Mouse (Mus musculus) lung, postnatal 36 days (tissue): ENCODE data around the gene Dnaic1.

ENCODE experiments used
- DNase-seq: peaks from one replicate; pipeline ENCODE4 v3.0.0; 2022; ENCODE audit warnings: mixed read lengths

Dnaic1 gene

DNA sequence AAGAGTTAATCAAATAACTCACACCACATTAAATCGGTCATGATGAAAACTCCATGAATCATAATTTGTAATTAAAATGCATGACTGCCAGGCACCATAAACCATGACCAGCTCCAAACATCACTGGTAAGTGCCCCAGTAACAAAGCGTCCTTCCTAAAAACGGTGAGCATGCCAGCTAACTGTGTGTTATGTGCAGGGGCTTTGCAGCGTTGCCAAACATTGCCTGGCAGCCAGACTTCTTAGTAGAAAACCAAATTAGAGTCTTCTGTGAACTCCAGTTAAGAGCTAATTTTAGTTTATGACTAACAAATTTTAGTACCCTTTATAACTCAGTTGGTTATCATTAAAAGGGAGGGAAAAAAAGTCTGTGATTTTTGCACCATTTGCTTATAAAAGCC is 3.9 kb downstream of the Dnaic1 start:
- no peak for DNase-seq

DNA sequence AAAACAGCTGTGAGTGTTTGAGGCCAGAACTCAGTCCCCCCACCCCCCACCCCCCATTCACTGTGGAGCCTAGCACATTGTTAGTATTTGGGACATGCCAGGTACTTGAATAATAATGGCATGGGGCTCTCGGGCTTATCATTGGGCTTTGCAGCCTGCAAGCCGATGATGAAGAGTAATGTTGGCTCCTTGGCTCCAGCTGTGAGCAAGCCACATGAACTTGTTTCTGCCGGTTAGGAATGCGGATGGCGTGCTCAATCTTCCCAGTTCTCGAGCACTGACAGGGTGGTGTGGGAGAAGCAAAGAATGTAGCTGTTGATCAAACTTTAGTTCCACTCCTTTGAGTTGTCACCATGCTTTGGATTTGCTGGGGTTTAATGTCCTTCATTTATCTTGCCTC is 6.3 kb downstream of the Dnaic1 start:
- DNase-seq: no peak

DNA sequence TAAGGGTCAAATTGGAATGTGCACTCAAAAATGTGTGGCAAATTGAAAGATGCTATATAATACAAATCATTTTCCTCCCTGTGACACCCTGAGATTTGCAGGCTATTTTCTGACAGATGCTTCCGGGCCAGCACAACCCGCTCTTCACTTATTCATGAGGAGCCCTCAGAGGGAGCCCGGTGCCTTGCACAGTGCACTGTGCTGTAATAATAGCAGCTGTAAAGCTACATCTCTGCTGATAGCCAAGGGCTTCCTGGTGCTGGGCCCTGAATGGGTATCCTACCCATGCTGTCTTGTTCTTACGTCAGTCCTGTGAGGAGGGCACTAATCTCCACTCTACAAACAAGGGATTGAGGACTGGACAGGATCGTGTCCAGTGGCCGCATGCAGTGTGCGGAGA is 13.8 kb downstream of the Dnaic1 start:
- DNase-seq: no peak

DNA sequence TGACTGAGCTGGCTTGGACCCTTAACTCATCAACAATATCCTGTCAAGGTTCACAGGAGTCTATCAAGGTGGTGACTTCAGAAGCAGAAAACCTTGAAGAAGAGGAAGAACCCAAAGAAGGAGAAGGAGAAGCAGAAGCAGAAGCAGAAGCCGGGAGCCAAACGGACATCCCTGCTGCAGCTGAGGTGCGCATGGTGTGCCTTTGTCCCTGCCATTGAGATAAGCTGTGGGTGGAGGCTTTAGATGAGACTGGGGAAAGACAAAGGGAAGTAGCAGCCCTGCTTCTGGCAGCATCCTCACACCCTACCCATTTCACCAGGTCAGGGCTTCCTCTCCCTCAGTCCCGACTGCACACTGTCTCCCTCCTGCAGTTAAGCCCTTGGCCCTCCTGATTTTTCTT is 33.2 kb downstream of the Dnaic1 start:
- no peak for DNase-seq

DNA sequence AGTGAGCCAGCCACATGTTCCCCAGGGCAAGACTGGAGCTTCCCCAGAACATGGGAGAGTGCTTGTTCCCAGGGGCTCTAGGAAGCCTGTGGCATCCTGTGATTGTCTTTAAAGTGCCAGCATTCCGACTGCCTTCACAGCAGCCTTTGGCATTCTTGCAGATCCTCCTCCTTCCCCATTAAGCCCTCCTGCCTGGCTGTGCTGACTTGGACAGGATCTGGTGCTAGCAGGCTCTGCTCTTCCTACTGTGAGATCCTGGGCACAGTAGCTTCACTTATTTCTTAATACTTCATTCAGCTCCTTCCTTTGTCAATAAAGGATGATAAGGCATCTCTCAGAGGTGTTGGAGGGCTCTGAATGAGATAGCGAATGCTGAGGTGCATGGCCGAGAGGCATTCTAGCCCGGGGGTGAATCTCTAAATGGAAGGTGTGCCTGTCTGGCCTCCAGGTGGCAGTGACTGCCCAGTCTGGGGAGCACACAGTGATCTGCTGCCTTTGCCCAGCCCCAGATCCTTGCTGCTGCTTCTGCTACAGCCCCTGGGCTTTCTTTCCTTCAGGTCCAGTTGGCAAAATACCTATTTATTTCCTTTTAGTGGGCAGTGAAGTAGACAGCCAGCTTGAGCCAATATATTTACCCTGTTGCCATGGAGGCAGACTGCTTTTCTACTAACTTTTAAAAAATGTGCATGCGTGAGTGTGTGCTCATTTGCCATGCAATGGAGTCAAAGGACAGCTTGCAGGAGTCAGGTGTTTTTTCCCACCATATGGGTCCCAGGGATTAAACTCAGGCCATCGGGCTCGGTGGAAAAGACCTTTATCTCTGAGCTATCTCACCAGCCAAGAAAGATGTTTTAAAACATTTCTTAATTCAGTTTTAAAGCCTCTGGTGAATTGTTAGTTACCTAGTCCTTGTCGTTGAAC is 35.2 kb downstream of the Dnaic1 start:
- no peak for DNase-seq

DNA sequence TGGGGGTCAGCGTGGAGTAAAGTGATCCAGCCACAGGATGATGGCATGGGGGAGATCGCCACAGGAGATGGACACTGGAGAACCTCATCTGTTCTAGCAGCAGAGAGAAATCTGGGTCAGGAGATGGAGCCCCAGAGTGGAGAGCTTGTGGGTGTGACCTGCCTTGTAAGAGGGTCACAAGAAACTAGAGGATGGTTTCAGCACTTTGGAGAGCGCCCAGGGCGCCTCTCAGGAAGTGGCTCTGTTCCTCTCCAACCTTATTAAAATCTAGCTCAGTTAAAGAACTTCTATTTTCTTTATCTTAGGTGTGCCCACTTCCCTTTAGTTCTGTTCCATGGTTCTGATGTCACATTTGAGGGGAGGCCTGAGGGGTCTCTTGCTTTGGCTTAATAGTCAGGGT is 37.2 kb downstream of the Dnaic1 start:
- peak; percentile 76 for DNase-seq

DNA sequence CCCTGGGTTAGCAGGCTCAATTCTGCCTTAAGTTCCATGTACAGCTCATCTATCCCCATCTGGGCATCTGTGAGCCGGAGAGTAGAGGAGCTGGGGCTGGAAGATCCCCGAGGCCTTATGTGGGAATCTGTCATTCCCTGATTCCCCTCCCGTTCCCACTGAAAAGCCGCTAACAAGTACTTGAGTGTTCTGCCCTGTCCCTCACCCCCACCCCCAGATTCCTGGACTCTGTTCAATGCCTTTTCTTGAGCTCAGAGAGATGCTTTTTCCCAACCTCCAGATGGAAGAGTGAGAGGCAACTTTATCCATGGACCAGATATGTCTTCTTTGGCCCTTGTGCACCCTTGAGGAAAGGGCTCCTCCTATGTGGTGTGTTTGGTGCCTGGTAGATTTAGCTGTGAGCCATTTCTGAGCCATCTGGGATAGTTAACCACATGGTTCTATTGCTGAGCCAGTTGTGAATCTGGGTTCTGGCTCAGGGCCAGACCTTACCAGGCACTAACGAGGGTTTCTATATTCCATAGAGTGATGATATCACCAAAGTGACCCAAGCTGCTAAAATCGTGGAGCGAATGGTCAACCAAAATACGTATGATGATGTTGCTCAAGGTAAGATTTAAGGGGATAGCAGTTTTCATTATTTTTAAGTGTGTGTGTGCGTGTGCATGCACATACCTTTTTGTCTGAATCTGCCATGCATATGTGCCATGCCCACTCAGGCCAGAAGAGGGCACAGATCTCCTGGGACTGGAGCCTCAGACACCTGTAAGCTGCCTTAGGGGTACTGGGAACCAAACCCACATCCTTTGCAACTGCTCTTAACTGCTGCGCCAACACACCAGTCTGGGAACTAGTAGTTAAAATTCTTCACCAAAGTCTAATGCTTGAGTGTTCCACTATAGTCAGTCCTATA is 40.4 kb downstream of the Dnaic1 start:
- DNase-seq: peak; percentile 24

DNA sequence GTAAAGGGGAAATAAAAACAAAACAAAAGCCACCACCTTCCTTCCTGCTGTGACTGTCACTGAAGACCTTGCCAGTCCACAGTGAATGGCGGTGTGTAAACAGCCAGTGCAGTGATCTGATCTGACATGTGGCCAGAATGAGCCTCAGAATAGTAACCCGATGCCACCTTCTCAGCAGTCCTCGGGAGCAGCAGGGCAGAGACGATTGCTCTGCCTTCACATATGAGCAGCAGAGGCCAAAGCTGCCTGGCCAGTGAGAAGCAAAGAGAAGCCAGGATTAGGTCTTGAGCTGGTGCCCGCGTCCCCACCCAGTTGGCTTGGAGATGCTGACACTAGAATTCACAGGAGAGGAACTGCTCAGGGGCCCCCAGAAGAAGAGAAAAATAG is 41.0 kb downstream of the Dnaic1 start:
- peak; percentile 60 for DNase-seq

DNA sequence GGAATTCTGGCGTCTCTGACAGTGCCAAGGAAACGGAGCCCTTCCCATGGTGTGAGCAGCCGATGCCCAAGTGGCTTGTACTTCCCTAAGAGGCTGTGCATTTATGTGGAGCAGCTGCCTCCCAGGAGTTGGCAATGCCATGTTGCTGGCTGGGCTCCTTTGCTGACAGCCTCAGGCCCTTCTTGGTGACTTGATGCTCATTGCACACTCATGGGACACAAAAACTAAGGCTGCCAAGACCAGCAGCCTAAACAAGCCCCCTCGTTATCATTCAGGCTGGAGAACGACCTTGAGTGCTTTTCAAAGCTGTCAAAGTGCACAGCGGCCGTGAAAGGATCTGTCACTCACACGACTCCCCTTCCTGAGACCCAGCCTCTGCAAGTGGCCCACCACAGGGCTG is 42.6 kb downstream of the Dnaic1 start:
- no peak for DNase-seq

DNA sequence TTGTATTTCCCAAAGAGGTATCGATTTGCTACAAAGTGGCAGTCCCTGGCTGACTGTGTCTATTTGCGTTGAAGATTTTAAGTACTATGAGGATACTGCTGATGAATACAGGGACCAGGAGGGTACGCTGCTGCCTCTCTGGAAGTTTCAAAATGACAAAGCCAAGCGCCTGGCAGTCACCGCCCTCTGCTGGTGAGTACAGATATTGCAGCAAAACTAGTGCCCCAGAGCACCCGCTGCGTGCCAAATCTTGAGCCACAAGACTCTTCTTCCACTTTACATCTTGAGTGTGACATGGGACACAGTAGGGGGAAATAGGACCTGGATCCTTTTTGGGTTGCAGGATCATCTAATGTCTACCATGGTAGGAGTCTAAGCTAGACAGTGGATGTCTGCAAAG is 44.6 kb downstream of the Dnaic1 start:
- peak; percentile 88 for DNase-seq

DNA sequence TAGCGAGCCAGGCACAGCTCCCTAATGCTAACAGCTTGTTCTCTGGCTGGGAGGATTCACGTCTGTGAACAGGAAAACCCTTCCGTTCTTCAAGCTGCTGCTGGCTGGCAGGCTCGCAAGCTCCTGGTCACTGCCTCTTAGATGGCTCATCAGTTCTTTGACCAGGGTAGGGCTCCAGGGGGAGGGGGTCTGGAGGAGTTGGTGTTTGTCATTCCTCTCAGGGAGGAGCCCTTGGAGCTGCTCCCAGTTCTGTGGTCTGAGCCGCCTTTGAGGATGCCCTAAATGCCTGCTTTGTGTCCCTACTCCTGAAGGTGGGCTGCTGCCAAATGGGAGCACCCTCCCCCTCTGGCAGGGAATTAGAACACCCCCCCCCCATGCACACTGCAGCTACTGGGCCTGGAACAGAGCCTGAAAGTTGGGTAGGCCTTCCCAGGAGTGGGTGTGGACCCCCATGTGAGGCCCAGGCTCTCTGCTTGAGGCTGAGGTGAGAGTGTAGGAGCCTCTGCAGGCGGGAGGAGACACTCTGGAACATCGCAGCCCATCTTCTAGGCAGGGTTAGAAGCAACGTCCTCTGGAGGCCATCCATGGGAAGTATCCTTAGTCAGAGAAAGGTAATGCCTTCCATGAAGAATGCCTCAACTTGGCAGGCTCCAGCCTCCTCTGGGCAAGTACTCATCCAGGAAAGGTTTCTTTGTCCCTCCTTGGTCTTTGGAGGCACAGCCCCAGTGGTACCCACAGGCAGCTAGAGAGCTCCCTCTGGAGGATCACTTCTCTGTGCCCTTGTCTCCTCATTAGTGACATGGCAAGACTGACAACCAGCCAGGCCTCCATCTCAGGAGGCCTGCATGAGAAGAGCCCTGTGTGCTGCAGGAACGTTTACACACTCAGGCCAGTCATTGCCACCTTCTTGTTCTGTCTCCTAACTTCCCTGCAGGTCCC is 46.4 kb downstream of the Dnaic1 start:
- peak; percentile 60 for DNase-seq

DNA sequence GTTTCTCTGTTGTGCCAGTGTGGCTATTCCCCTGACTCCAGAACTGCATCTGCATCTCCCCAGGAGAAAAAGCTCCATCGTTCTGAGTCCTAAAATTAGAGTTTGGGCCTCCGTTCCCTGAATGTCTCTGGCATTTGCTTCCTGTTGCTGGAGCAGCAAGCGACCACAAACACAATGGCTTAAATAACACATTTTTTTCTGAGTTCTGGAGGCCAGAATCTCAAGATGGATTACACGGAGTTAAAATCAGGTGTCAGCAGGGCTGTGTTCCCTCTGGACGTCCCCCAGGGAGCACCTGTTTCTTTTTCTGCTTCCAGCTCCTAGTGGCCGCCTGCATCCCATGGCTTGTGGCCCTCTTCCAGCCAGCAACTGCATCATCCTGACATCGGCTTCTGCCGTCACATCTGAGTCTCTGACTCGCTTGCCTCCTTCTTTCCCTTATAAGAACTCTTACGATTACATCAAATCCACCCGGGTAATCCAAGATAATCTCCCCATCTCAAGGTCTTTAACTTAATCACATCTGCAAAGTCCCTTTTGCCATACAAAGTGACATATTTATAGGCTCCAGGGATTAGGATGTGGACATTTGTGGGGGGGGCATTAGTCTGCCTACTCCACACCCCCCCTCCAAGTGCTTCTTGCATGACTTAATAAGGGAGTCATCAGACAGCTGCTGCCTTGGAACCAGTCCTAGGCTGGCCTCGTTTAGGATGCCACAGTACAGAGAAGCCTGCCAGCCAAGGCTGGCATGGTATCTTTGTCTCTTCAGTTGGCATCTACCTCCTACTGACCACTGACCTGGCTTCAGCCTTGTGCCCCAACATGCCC is 49.6 kb downstream of the Dnaic1 start:
- no peak for DNase-seq

DNA sequence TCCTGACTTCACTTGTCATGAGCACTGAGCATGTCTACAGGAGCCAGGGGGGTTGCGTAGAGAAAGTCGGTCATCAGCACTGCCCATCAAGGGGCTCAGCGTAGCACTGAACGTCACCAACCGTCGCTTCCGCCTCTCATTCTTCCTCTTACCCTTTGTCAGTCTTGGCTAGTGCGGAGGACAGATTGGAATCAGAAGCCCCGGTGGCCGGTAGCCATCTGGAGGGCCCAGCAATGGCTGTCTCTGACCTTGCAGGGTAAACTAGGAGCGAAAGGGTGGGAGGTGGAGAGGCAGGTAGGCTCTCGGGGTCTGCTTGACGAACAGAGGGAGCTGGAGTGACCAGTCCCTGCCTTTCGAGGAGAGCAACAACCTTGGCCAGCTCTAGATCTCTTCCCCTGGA is 52.5 kb downstream of the Dnaic1 start:
- DNase-seq: no peak

DNA sequence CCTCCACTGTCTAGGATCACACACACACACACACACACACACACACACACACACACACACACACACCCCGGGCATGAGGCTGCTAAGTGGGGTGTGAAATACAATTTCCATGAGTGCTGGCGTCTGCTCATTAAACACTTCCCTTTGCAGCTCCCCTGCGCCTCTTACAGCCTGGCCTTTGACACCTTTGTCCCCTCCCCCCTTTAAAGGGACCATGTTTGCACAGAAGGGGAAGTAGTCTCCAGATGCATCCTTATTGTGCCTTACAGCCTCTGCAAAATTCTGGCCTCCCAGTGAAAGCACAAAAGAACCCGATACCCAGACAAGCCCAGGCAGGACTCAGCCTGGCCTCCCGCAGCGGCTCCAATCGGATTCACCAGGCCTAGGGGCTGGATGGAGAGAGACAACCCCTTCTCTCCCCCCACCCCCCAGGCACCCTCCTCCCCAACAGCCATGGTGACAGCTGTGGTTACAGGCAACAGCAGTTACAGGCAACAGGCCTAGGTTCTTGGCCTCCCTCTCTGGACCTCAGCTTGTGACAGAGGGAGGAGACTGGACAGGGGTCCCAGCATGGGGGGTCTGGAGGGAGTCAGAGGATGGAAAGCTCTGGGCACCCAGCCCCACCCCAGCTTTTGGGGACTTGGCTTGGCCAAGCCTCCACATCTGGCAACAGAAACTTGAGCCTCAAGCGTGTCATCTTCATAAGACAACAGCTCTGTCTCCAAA is 58.8 kb downstream of the Dnaic1 start:
- DNase-seq: peak; percentile 47

DNA sequence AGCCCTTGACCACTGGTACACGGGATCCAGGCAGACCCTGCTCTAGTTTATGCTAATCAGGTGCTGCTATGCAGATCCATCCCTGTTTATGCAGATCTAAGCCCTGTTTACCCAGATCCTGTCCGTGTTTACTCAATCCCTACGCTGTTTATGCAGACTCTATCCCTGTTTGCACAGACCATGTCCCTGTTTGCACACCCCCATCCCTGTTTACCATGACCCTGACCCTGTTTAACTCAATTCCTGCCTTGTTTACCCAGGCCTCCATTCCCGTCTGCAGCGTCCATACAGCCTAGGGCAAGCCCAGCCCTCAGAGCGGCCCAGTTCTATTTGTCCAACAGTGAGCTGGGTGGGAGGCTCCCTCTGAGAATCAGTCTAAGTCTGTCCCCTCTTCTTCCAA is 60.6 kb downstream of the Dnaic1 start:
- peak; percentile 22 for DNase-seq

DNA sequence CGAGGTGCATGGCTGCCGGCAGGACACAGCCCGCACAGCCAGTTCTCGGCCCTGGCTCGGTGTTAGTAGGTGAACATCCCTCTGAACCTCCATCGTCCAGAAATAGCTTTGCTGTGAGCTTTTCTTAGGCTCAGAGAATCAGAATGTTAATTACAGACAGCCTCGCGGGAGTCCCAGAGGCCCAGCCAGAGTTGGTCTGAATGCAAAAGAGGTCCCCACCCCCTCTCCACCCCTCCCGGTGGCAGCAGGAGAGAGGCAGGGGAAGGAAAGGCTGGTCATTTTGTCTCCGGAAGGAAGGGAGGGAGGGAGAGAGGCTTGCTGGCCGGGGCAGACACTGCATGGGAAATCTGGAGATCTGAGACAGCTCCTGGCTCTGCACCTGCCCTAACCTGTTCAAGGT is 61.8 kb downstream of the Dnaic1 start:
- DNase-seq: peak; percentile 66

DNA sequence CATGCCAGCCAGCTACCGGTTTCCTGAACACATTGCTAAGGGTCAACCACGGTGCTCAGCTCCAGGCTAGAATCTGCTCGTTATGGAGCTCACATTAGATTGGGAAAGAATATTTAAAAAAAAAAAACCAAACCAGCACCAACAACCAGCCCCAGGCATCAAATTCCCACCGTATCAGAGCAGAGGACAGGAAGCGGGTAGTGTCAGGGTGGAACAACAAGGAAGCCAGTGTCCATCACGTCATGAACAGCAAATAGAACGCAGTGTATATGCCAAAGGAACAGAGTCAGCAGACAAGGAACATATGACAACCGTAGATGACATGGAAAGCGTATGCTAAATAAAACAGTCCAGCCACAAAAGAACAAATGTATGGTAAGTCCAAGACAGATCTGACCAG is 63.4 kb downstream of the Dnaic1 start:
- DNase-seq: peak; percentile 66

DNA sequence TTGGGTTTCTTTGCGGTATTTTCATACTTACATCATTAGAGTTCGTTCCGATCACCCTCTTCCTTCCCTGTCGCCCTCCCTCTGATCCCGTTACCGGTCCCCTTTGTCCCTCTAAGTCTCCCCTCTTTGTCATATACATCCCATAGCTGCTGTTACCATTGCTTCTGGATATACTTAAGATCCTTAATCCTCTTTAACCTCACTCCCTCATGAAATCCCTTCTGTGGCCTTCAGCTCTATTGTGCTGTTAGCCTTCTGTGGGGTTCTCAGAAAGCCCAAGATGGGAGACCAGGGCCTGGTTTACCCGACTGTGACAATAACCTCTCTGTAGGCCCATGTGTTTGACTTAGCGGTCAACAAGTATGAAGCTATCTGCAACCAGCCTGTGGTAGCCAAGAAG is 65.1 kb downstream of the Dnaic1 start:
- no peak for DNase-seq

DNA sequence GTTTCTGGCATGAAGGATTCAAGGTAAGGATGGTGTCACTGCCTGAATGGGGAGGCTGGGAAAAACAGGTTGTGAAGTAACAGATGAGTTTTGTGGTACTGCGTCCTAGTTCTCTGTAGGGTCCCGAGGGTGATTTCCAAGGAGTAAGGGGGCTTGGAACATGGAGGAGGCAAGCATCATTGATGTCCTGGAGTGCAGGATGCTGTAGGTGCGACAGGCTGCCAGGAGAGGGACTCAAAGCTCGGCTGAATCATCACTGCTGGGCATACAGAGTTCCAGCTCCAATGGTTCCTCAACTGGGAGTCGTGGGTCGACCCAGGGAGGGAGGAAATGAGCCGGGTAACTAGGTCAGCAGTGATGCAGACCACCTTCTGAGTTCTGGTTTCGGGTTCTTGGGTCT is 65.6 kb downstream of the Dnaic1 start:
- DNase-seq: no peak

DNA sequence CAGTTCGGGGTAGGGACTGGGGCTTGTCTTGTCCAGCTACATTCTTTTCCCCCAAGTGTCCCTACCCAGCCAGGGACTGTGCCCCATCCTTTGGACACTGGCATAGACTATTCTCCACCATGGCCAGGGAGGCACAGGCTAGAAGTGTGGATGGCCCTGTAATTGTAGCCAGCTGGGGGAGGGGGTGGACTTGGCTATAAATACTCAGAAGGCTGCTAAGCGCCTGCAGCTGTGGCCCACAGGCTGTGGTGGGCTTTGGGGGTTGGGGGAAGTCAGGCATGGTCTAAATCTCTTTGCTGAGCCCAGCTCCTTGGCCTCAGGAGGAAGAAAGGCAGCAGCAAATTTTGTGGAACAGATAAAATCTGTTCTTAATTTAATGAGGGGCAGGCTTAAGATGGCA is 66.3 kb downstream of the Dnaic1 start:
- no peak for DNase-seq

DNA sequence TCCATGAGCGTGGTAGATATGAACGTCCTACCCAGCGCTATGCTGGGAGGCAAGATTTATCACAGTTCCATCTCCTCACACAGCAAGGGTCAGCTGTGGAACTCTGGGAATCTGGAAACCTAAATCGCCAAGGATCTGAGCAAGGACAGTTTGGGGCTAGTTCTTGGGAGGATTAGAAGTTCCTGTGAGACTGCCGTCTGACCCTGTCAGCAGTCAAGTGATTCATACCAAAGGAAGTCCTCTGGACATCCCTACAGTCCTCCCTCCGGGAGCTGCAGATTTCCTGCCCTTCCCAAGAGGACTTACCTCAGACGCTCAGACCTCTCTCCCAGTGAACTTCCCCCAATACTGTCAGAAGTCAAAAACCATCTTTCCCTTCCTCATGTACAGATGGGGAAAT is 66.8 kb downstream of the Dnaic1 start:
- peak; percentile 30 for DNase-seq
